Mouse (Mus musculus) lung, embryonic 15.5 days (tissue): ENCODE data around the gene Bcl7b. TPM values are rescaled to one million over a fixed set of nuclear protein-coding genes. Genes with fewer than 3 reads are reported as not detected.
"Not testable (repeated sequence)": the region's sequence is repeated elsewhere in the genome, so short reads cannot be mapped to it uniquely, and the experiment has no call there.

Experiments used
- ATAC-seq: fragments of 200-750 bp; cut with Nextera tagmentation; 2 replicates; pipeline ENCODE4 v1.8.0; 2017; ENCODE audit warnings: moderate number of reproducible peaks, borderline replicate concordance; ENCODE audit not compliant: low FRiP score, low TSS enrichment; ENCODE audit errors: extremely low read depth
- H3K27ac ChIP-seq: fragments of 300-500 bp; sonication (generic); 2 replicates; pipeline ENCODE4 v1.5.1; 2015; ENCODE audit warnings: moderate library complexity, mild to moderate bottlenecking, inconsistent platforms
- H3K27me3 ChIP-seq: fragments of 300-500 bp; sonication (generic); 2 replicates; pipeline ENCODE4 v1.6.1; 2015; ENCODE audit warnings: inconsistent platforms
- H3K36me3 ChIP-seq: fragments of 300-500 bp; sonication (generic); 2 replicates; pipeline ENCODE4 v1.6.1; 2015; ENCODE audit warnings: inconsistent platforms
- H3K4me1 ChIP-seq: fragments of 300-500 bp; sonication (generic); 2 replicates; pipeline ENCODE4 v1.6.1; 2015; ENCODE audit warnings: inconsistent platforms
- H3K4me2 ChIP-seq: fragments of 300-500 bp; sonication (generic); 2 replicates; pipeline ENCODE4 v1.6.1; 2015; ENCODE audit warnings: inconsistent platforms, mild to moderate bottlenecking, moderate library complexity
- H3K4me3 ChIP-seq: fragments of 300-500 bp; sonication (generic); 2 replicates; pipeline ENCODE4 v1.5.1; 2015; ENCODE audit warnings: mild to moderate bottlenecking, inconsistent platforms
- H3K9ac ChIP-seq: fragments of 300-500 bp; sonication (generic); 2 replicates; pipeline ENCODE4 v1.6.1; 2015; ENCODE audit warnings: inconsistent platforms
- H3K9me3 ChIP-seq: fragments of 300-500 bp; sonication (generic); 2 replicates; pipeline ENCODE4 v1.6.1; 2016; ENCODE audit warnings: inconsistent platforms
- WGBS: fragments of 180-500 bp; shearing (Covaris S2); methylation state at CpG from one replicate; pipeline ENCODE4 v1.1.7; 2015; 5-methylcytosine and 5-hydroxymethylcytosine counted together
- microRNA-seq: library from miRNA; unstranded; fragments of <30 nt; microRNA quantifications from one replicate; pipeline ENCODE4, GENCODE M21; 2016
- polyA plus RNA-seq: library from polyadenylated mRNA; unstranded; fragments of >200 nt; fragmentation: Nextera tagmentation; extraction: Ambion mirVana; gene quantifications from 2 replicates; pipeline ENCODE4 v1.2.1, GENCODE M21; 2015

Bcl7b gene
- polyA plus RNA-seq, 1 experiment from 2014 or later: 49.2 TPM

DNA sequence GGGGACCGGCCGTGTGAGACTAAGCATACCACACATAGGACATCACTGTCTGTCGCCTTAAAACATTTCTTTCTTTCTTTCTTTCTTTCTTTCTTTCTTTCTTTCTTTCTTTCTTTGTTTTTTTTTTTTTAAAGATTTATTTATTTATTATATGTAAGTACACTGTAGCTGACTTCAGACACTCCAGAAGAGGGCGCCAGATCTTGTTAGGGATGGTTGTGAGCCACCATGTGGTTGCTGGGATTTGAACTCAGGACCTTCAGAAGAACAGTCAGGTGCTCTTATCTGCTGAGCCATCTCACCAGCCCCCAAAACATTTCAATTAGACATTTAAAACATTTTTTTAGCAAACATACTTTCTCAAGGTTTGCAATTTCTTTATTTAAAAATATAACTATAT is 57.8 kb downstream of the Bcl7b start:
- H3K4me3 ChIP-seq, H3K9ac ChIP-seq, ATAC-seq, H3K27ac ChIP-seq, H3K9me3 ChIP-seq, H3K27me3 ChIP-seq, H3K4me2 ChIP-seq, H3K4me1 ChIP-seq: not testable (repeated sequence)
- WGBS: 93% methylated on average over 4 of the region's 4 CpGs
- peaks cover 87% of the 10 kb centered on the region for H3K36me3 ChIP-seq

DNA sequence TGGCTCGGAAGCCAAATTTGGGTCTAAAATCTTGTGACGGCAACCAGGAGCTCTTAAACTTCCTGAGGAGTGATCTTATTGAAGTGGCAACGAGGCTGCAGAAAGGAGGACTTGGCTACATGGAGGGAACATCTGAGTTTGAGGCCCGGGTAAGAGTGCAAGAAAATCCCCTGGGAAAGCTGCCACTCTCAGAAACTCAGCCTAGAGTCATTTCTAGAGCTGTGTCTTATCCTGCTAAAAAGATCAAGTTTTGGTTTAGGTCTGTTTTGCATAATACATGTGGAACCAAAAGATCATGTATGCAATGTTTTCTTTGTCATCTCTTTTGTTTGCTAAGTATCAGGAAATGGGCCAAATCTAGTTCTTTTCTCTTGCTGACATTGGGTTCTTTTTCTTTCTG is 62.1 kb downstream of the Bcl7b start:
- Histone ChIP-seq H3K27ac (no peak overlapping the region), H3K4me2 (no peak overlapping the region), H3K27me3 (no peaks in the 10 kb centered on the region), H3K9ac (no peak overlapping the region), H3K4me3 (no peak overlapping the region), H3K4me1 (no peaks in the 10 kb centered on the region), H3K36me3 (peaks cover 91% of the 10 kb centered on the region), H3K9me3 (no peaks in the 10 kb centered on the region)
- 86% methylated on average over 4 of the region's 4 CpGs for WGBS
- no peak for ATAC-seq

Small RNAs within 50 kb of the gene (microRNA-seq; reads per million reads assigned to microRNA genes)
- gene Gm25315: not detected

Other genes with a start within 250 kb of the Bcl7b start
- 24.7 TPM in 2 replicates for gene Mettl27, start 235.9 kb upstream of the Bcl7b start, polyA plus RNA-seq
- gene Cldn4, start 221.3 kb upstream of the Bcl7b start, polyA plus RNA-seq: 31.7 and 34.3 TPM in 2 replicates
- gene Cldn3, start 182.1 kb upstream of the Bcl7b start, polyA plus RNA-seq: 241 and 259 TPM in 2 replicates
- gene Abhd11, start 159.1 kb upstream of the Bcl7b start, polyA plus RNA-seq: 66.7 and 66.9 TPM in 2 replicates
- 11.9 and 13.2 TPM in 2 replicates for gene Stx1a, start 144.8 kb upstream of the Bcl7b start, polyA plus RNA-seq
- gene Dnajc30, start 104.1 kb upstream of the Bcl7b start, polyA plus RNA-seq: 29.1 and 31.7 TPM in 2 replicates
- gene Bud23, start 103.3 kb upstream of the Bcl7b start, polyA plus RNA-seq: 117 and 124 TPM in 2 replicates
- gene Vps37d, start 90.0 kb upstream of the Bcl7b start, polyA plus RNA-seq: 6.1 and 9.1 TPM in 2 replicates
- 1.4 and 2.8 TPM in 2 replicates for gene Mlxipl, start 78.4 kb upstream of the Bcl7b start, polyA plus RNA-seq
- gene Tbl2, start 18.6 kb upstream of the Bcl7b start, polyA plus RNA-seq: 21.4 and 21.7 TPM in 2 replicates
- gene Baz1b, start 19.0 kb downstream of the Bcl7b start, polyA plus RNA-seq: 47.5 and 47.9 TPM in 2 replicates
- 0.61 and 1.1 TPM in 2 replicates for gene Fzd9, start 82.9 kb downstream of the Bcl7b start, polyA plus RNA-seq
- gene Fkbp6, start 181.8 kb downstream of the Bcl7b start, polyA plus RNA-seq: not detected in 2 replicates
- gene Trim50, start 185.0 kb downstream of the Bcl7b start, polyA plus RNA-seq: not detected in 2 replicates
- 34.8 and 37.5 TPM in 2 replicates for gene Nsun5, start 201.7 kb downstream of the Bcl7b start, polyA plus RNA-seq
- 12.4 and 12.8 TPM in 2 replicates for gene Pom121, start 226.3 kb downstream of the Bcl7b start, polyA plus RNA-seq